Mouse (Mus musculus) CH12.LX (cell line): ENCODE data around the gene Iqcn. TPM values are rescaled to one million over a fixed set of nuclear protein-coding genes. Genes with fewer than 3 reads are reported as not detected.

Experiments
- DNase-seq: peaks from one replicate; pipeline ENCODE4 v3.0.0-alpha.2; 2013; ENCODE audit errors: extremely low read depth
- H3K27ac ChIP-seq: 2 replicates; pipeline ENCODE4 v1.5.1; 2012; ENCODE audit warnings: low read depth, mild to moderate bottlenecking, control low read depth, moderate library complexity; ENCODE audit not compliant: insufficient read depth
- H3K27me3 ChIP-seq: replicated peaks from 2 replicates; pipeline ENCODE3; 2012; ENCODE audit warnings: inconsistent platforms
- H3K36me3 ChIP-seq, 2 experiments: replicated peaks in 1 of 2; 2 replicates each; pipeline versions ENCODE3 to v1.6.1; 2012; ENCODE audit warnings: inconsistent platforms in 1 of 2, low read length in 1 of 2, mild to moderate bottlenecking in 1 of 2, mixed read lengths in 1 of 2, moderate library complexity in 1 of 2; ENCODE audit not compliant: control insufficient read depth in 1 of 2, insufficient read depth in 1 of 2
- H3K4me1 ChIP-seq, 2 experiments: 2 replicates each; pipeline ENCODE4 v1.6.1; 2012; ENCODE audit warnings: inconsistent platforms in 1 of 2, moderate library complexity in 1 of 2; ENCODE audit not compliant: insufficient read depth in 2 of 2, control insufficient read depth in 1 of 2
- H3K4me2 ChIP-seq: 2 replicates; pipeline ENCODE4 v1.6.1; 2012; ENCODE audit warnings: low read depth, mild to moderate bottlenecking, control low read depth; ENCODE audit not compliant: poor library complexity, insufficient read depth, severe bottlenecking
- H3K4me3 ChIP-seq, 3 experiments: fragments of 150-350 bp in 1 of 3; sonication (generic) in 1 of 3; replicated peaks in 1 of 3; 2 replicates each; pipeline versions ENCODE3 to v1.5.1; 2011 to 2012; ENCODE audit warnings: low read depth in 2 of 3, low read length in 2 of 3, mild to moderate bottlenecking in 2 of 3, moderate library complexity in 2 of 3, control low read depth in 1 of 3, improper control_type of control experiment in 1 of 3, inconsistent platforms in 1 of 3, mixed read lengths in 1 of 3; ENCODE audit not compliant: poor library complexity in 1 of 3
- H3K79me2 ChIP-seq: replicated peaks from 2 replicates; pipeline ENCODE4 v1.6.1; 2012; ENCODE audit warnings: mild to moderate bottlenecking, moderate library complexity; ENCODE audit not compliant: control insufficient read depth, poor library complexity, insufficient read depth, severe bottlenecking; ENCODE audit errors: extremely low read depth
- H3K9ac ChIP-seq: 2 replicates; pipeline ENCODE4 v1.6.1; 2012; ENCODE audit warnings: low read depth, mild to moderate bottlenecking, control low read depth, moderate library complexity; ENCODE audit not compliant: insufficient read depth
- H3K9me3 ChIP-seq: replicated peaks from 2 replicates; pipeline ENCODE3; 2012; ENCODE audit warnings: low read length, inconsistent platforms, mixed read lengths
- CHD1 ChIP-seq: IDR thresholded peaks from 2 replicates; pipeline ENCODE4 v1.6.1; 2012; ENCODE audit warnings: low read depth, low read length, improper control_type of control experiment, inconsistent platforms
- CHD2 ChIP-seq: IDR thresholded peaks from 2 replicates; pipeline ENCODE4 v1.6.1; 2011; ENCODE audit warnings: low read length, improper control_type of control experiment
- ELF1 ChIP-seq: IDR thresholded peaks from 2 replicates; pipeline ENCODE4 v1.6.1; 2014; ENCODE audit warnings: low read depth, mild to moderate bottlenecking, inconsistent platforms, low read length, improper control_type of control experiment
- IRF4 ChIP-seq: IDR thresholded peaks from 2 replicates; pipeline ENCODE4 v1.6.1; 2014; ENCODE audit warnings: low read depth, mild to moderate bottlenecking, inconsistent platforms, low read length, improper control_type of control experiment
- JUND ChIP-seq: conservative IDR thresholded peaks from 2 replicates; pipeline ENCODE4 v1.6.1; 2011; ENCODE audit warnings: low read depth, low read length, improper control_type of control experiment
- KAT2A ChIP-seq: IDR thresholded peaks from 2 replicates; pipeline ENCODE4 v1.6.1; 2012; ENCODE audit warnings: low read length, improper control_type of control experiment, inconsistent platforms; ENCODE audit not compliant: insufficient replicate concordance
- MAFK ChIP-seq: IDR thresholded peaks from 2 replicates; pipeline ENCODE4 v1.6.1; 2011; ENCODE audit warnings: low read length, improper control_type of control experiment; ENCODE audit not compliant: insufficient replicate concordance
- RCOR1 ChIP-seq: conservative IDR thresholded peaks from 2 replicates; pipeline ENCODE4 v1.6.1; 2012; ENCODE audit warnings: low read depth, mild to moderate bottlenecking, inconsistent platforms, low read length, improper control_type of control experiment
- TCF12 ChIP-seq: IDR thresholded peaks from 2 replicates; pipeline ENCODE4 v1.6.1; 2014; ENCODE audit warnings: low read depth, mild to moderate bottlenecking, inconsistent platforms, low read length, improper control_type of control experiment
- USF2 ChIP-seq: conservative IDR thresholded peaks from 2 replicates; pipeline ENCODE4 v1.6.1; 2011; ENCODE audit warnings: low read depth, low read length, improper control_type of control experiment
- ZNF384 ChIP-seq: IDR thresholded peaks from 2 replicates; pipeline ENCODE4 v1.6.1; 2012; ENCODE audit warnings: low read depth, low read length, improper control_type of control experiment, inconsistent platforms
- dilution Hi-C: fragments of 300-500 bp; cut with MboI; formaldehyde crosslinking; loops from 2 replicates; pipeline ENCODE4 v1.14.3; 2020; ENCODE audit warnings: low sequenced_read_pairs; ENCODE audit not compliant: extremely low pct_unique_long_range_greater_than_20kb, extremely low pct_ligation_motif_present
- in situ Hi-C: fragments of 300-500 bp; cut with MboI; formaldehyde crosslinking; loops from 3 replicates; pipeline ENCODE4 v1.14.3; 2019; ENCODE audit warnings: low sequenced_read_pairs, low pct_ligation_motif_present, low pct_unique_long_range_greater_than_20kb, mixed read lengths
- polyA plus RNA-seq: library from polyadenylated mRNA; unstranded; fragments of >175 nt; gene quantifications from 2 replicates; pipeline ENCODE4 v1.2.1, GENCODE M21; 2012; ENCODE audit warnings: low read depth; ENCODE audit not compliant: insufficient read length
- total RNA-seq, 2 experiments: library from RNA; depleted of rRNA; stranded (reverse); fragments of 300-350 nt in 1 of 2; fragments of >200 nt in 1 of 2; gene quantifications; 2 replicates each; pipeline ENCODE4 v1.2.3; 2012 to 2014

The Iqcn gene
- total and polyA plus RNA-seq, 3 experiments = 0.07 TPM; not detected in 2

DNA sequence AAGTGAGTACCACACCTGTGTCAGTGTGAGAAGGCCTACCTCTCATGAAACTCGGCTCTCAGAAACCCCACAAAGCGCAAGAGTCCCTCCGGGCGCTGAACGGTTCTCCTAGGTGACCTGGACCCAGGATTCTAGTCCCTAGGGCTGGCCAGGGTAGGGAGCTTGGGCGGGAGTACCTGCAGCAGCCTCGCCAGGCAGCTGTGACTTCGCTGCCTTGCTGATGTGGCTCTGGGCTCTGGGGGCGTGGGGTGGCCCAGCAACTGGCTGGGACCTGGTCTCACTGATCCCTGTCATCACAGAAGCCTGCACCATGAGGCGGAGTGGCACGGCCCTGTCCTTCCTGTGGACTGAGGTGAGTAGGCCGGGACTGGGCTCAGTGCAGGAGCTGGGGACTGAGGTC lies 21.0 kb downstream of the Iqcn start:
- dilution Hi-C loops = no loop called here
- H3K36me3 ChIP-seq = no peaks in the 10 kb centered on the region
- no peak overlapping the region for H3K27ac ChIP-seq
- peaks cover 3% of the 10 kb centered on the region for H3K27me3 ChIP-seq
- TF ChIP-seq RCOR1 (no peak), IRF4 (no peak), JUND (no peak), ZNF384 (no peak), CHD1 (no peak), TCF12 (no peak), USF2 (no peak), MAFK (no peak), ELF1 (no peak)
- H3K4me3 ChIP-seq = no peak overlapping the region
- no peak for DNase-seq
- in situ Hi-C loops = no loop called here
- no peak overlapping the region for H3K9ac ChIP-seq
- no peaks in the 10 kb centered on the region for H3K9me3 ChIP-seq
- H3K4me1 ChIP-seq = peaks cover 9 to 32% of the 10 kb centered on the region in 2 experiments; a peak in 3 of 4 replicates
- no peak overlapping the region for H3K4me2 ChIP-seq
- no peaks in the 10 kb centered on the region for H3K79me2 ChIP-seq

DNA sequence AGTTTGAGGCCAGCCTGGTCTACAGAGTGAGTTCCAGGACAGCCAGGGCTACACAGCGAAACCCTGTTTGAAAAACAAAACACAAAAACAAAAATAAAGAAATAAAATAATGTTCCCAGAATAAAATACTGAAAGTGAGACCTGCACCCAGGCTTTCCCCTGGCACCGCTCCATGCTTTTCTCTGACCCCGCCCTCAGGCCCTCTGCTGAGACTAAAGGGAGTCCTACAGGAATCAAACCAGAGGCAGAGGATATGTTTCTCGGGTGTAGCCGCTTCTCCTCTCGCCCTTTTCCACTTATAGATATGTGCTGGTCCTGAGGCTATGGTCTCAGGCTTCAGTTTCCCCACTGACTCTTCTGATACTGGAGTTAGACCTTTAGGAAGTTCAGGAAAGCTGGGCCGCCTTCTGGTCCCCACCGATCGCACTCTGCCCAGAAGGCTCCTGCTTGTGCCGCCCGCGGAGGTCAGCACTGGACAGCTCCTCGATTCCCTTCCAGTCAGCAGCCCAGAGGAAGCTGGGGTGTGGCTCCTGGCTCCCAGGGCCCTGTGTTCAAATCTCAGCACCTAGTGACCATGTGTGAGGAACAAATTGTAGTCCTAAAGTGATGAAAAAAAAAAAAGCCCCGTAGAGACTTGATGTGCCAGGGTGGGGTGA lies 22.7 kb downstream of the Iqcn start:
- in situ Hi-C loops (no loop called here), dilution Hi-C loops (no loop called here)
- no peak overlapping the region for H3K9ac ChIP-seq
- H3K27ac ChIP-seq = no peak overlapping the region
- no peaks in the 10 kb centered on the region for H3K79me2 ChIP-seq
- H3K4me1 ChIP-seq = peaks cover 18 to 29% of the 10 kb centered on the region in 2 experiments
- no peak for TF ChIP-seq RCOR1
- no peak for TF ChIP-seq CHD2
- no peaks in the 10 kb centered on the region for H3K9me3 ChIP-seq
- H3K4me2 ChIP-seq = no peak overlapping the region
- DNase-seq = no peak
- H3K36me3 ChIP-seq = no peaks in the 10 kb centered on the region
- H3K4me3 ChIP-seq = no peak overlapping the region
- no peaks in the 10 kb centered on the region for H3K27me3 ChIP-seq

DNA sequence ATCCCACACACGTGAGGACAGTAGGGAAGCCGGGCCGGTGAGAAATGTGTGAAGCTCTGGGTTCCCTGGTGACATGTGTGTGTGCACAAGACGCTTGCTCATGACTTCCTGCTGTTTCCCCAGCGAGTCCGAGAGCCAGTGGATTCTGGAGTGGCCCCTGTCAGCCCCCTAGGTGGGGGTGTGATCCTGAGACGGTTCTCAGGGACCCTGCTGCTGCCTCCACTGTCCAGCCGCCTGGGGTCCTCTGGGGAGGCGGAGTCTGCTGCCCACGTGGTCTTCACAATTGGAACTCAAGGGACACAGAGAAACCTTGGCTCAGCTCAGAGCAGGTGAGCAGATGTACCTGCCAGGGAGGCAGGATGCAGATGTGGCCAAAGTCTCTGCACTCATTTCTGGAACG lies 23.5 kb downstream of the Iqcn start:
- Histone ChIP-seq H3K79me2 (no peaks in the 10 kb centered on the region), H3K4me3 (no peak overlapping the region), H3K27me3 (no peaks in the 10 kb centered on the region), H3K9me3 (no peaks in the 10 kb centered on the region), H3K9ac (no peak overlapping the region), H3K4me2 (no peak overlapping the region), H3K27ac (no peak overlapping the region), H3K4me1 (peaks cover 21 to 35% of the 10 kb centered on the region in 2 experiments), H3K36me3 (no peaks in the 10 kb centered on the region)
- dilution Hi-C loops = no loop called here
- in situ Hi-C loops = no loop called here
- DNase-seq = no peak
- TF ChIP-seq KAT2A (no peak), CHD2 (no peak), ZNF384 (no peak), ELF1 (no peak)
